Mouse (Mus musculus) neural tube, embryonic 14.5 days (tissue): ENCODE data around the gene Sap30bp. TPM values are rescaled to one million over a fixed set of nuclear protein-coding genes. Genes with fewer than 3 reads are reported as not detected.

ENCODE experiments used
- ATAC-seq: fragments of 200-750 bp; cut with Nextera tagmentation; 2 replicates; pipeline ENCODE4 v1.8.0; 2017; ENCODE audit warnings: low read depth, mild to moderate bottlenecking, moderate TSS enrichment, moderate library complexity
- H3K27ac ChIP-seq: fragments of 300-500 bp; sonication (generic); 2 replicates; pipeline ENCODE4 v1.5.1; 2014; ENCODE audit warnings: low read depth, mild to moderate bottlenecking, control low read depth, low read length, moderate library complexity, mixed read lengths
- H3K27me3 ChIP-seq: fragments of 300-500 bp; sonication (generic); 2 replicates; pipeline ENCODE4 v1.6.1; 2014; ENCODE audit warnings: low read length; ENCODE audit not compliant: control insufficient read depth, insufficient read depth
- H3K36me3 ChIP-seq: fragments of 300-500 bp; sonication (generic); 2 replicates; pipeline ENCODE4 v1.6.1; 2014; ENCODE audit warnings: low read length, mixed read lengths; ENCODE audit not compliant: control insufficient read depth, insufficient read depth
- H3K4me1 ChIP-seq: fragments of 300-500 bp; sonication (generic); 2 replicates; pipeline ENCODE4 v1.6.1; 2014; ENCODE audit warnings: low read length; ENCODE audit not compliant: control insufficient read depth, insufficient read depth
- H3K4me2 ChIP-seq: fragments of 300-500 bp; sonication (generic); 2 replicates; pipeline ENCODE4 v1.6.1; 2014; ENCODE audit warnings: mild to moderate bottlenecking, low read depth, low read length, control low read depth
- H3K4me3 ChIP-seq: fragments of 300-500 bp; sonication (generic); 2 replicates; pipeline ENCODE4 v1.5.1; 2014; ENCODE audit warnings: low read depth, low read length, control low read depth, mixed read lengths
- H3K9ac ChIP-seq: fragments of 300-500 bp; sonication (generic); replicated peaks from 2 replicates; pipeline ENCODE4 v1.6.1; 2014; ENCODE audit warnings: low read depth, mild to moderate bottlenecking, control low read depth, low read length, mixed read lengths
- H3K9me3 ChIP-seq: fragments of 300-500 bp; sonication (generic); 2 replicates; pipeline ENCODE4 v1.6.1; 2016; ENCODE audit warnings: low read length; ENCODE audit not compliant: control insufficient read depth
- WGBS: fragments of 180-500 bp; shearing (Covaris S2); extraction: QIAGEN DNeasy Blood & Tissue Kit; methylation state at CpG from one replicate; pipeline ENCODE4 v1.1.7; 2014; 5-methylcytosine and 5-hydroxymethylcytosine counted together
- polyA plus RNA-seq: library from polyadenylated mRNA; unstranded; fragments of >200 nt; fragmentation: Nextera tagmentation; extraction: Ambion mirVana; gene quantifications from 2 replicates; pipeline ENCODE4 v1.2.1, GENCODE M21; 2014

Sap30bp gene
- polyA plus RNA-seq: 40.1 and 45.5 TPM in 2 replicates

DNA sequence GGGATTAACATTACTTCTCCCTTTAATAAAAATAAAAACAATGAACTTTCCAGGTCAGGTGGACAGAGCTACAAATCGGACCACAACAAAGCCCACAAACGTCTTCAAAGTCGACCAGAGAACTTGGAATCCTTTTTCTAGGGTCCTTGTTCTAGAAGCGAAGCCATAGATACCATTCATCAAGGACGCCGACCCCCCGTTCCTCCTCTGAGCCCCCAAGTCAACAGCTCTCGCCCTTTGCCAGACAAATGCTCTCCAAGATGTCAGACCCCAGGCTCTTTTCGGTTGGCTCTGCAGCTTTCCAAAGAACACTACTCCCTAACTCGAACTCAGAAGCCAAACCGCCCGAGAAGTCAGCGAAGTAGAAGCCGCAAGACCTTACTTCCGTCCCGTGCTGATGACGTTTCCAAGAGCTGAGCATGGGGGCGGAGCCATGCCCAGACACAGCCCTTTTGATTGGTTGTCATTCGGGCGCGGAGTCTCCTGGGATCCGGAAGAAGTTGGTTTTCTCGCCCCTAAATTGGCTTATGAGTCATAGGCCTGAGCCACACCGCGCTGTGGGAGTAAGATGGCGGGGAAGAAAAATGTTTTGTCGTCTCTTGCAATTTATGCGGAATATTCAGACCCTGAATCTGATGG, at the start of gene Sap30bp, which contains the start of gene Recql5:
Sap30bp (plus strand) TSS at position 175 of the 639 bp plus-strand sequence.
Recql5 (minus strand) TSS at position 370 of the 639 bp plus-strand sequence.
- Histone ChIP-seq H3K27ac (peak within 1 kb of the TSS; percentile 45; the same call in 1 of the 2 replicates), H3K4me1 (peaks cover 13% of the 10 kb centered on the region), H3K9ac (peak within 1 kb of the TSS; percentile 64), H3K27me3 (no peaks in the 10 kb centered on the region), H3K36me3 (peaks cover 4% of the 10 kb centered on the region), H3K9me3 (no peaks in the 10 kb centered on the region), H3K4me3 (peak within 1 kb of the TSS; percentile 64), H3K4me2 (peak within 1 kb of the TSS; percentile 95)
- peak; percentile 98 for ATAC-seq
- WGBS: under 1% methylated on average over 28 of the region's 28 CpGs

DNA sequence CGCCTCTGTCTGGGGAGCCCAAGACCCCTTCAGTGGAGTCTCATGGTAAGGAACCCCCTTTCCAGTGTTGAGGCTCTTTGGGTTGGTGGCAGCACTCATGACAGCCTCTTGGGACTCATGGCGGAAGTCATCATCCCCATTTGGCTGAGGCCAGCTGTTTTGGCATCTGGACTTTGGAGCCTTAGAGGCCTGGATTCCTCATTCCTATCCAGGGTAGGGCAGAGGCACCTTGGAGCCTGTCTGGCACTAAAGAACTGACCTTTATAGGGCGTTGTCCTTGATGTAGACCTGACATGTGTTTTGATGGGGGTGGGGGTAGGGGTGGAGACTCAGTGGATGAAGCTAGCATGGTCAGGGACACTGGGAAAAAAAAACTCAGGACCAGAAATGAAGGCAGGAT, 48.7 kb upstream of the Sap30bp start:
- Histone ChIP-seq H3K4me3 (no peak overlapping the region), H3K36me3 (no peaks in the 10 kb centered on the region), H3K4me1 (no peaks in the 10 kb centered on the region), H3K27me3 (0 out of 2 replicates have a peak, but pooled peaks cover 4% of the 10 kb centered on the region), H3K9ac (no peak overlapping the region), H3K9me3 (no peaks in the 10 kb centered on the region), H3K27ac (no peak overlapping the region), H3K4me2 (no peak overlapping the region)
- ATAC-seq: no peak
- 97% methylated on average over 3 of the region's 3 CpGs for WGBS

- Histone ChIP-seq H3K4me3 (no peak overlapping the region), H3K4me1 (no peaks in the 10 kb centered on the region), H3K9me3 (no peaks in the 10 kb centered on the region), H3K4me2 (no peak overlapping the region), H3K9ac (no peak overlapping the region), H3K27me3 (0 out of 2 replicates have a peak, but pooled peaks cover 4% of the 10 kb centered on the region), H3K36me3 (no peaks in the 10 kb centered on the region), H3K27ac (no peak overlapping the region)
- WGBS: 71% methylated on average over 11 of the region's 11 CpGs
- ATAC-seq: no peak
Observed at GRCm38 (mm10) chr11:115885281-115885680, 47.8 kb upstream of the Sap30bp start.

GRCm38 (mm10) chr11:115886446-115886845, 46.6 kb upstream of the Sap30bp start:
- Histone ChIP-seq H3K27ac (no peak overlapping the region), H3K4me3 (no peak overlapping the region), H3K9me3 (no peaks in the 10 kb centered on the region), H3K4me1 (no peaks in the 10 kb centered on the region), H3K9ac (no peak overlapping the region), H3K27me3 (0 out of 2 replicates have a peak, but pooled peaks cover 4% of the 10 kb centered on the region), H3K4me2 (no peak overlapping the region), H3K36me3 (no peaks in the 10 kb centered on the region)
- 89% methylated on average over 11 of the region's 11 CpGs for WGBS
- no peak for ATAC-seq

GRCm38 (mm10) chr11:115888020-115888419, 45.1 kb upstream of the Sap30bp start:
- no peaks in the 10 kb centered on the region for H3K36me3 ChIP-seq
- H3K9ac ChIP-seq: no peak overlapping the region
- H3K4me3 ChIP-seq: no peak overlapping the region
- H3K27me3 ChIP-seq: no peaks in the 10 kb centered on the region
- no peak for ATAC-seq
- no peak overlapping the region for H3K4me2 ChIP-seq
- no peaks in the 10 kb centered on the region for H3K9me3 ChIP-seq
- H3K27ac ChIP-seq: no peak overlapping the region
- H3K4me1 ChIP-seq: no peaks in the 10 kb centered on the region
- WGBS: 74% methylated on average over 5 of the region's 5 CpGs

DNA sequence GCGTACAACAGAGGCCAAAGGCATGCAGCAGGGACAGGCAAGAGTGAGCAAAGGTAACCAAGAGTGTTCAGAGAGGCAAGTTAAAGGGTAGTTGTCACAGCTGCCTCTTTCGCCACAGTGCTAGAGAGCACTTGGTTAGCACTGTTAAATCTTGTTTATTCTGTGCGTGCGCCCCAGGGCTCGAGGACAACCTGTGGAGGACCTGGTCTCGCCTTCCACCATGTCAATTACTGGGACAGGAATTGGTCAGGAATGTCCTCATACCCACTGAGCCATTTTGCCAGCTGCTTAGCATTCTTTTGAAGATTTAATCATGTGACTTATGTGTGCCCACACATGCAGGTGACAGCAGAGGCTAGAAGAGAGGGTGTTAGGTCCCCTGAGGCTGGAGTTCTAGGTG, 43.9 kb upstream of the Sap30bp start:
- Histone ChIP-seq H3K4me2 (no peak overlapping the region), H3K36me3 (peaks cover 4% of the 10 kb centered on the region; the same call in 1 of the 2 replicates), H3K4me1 (no peaks in the 10 kb centered on the region), H3K27ac (no peak overlapping the region), H3K9ac (no peak overlapping the region), H3K27me3 (no peaks in the 10 kb centered on the region), H3K9me3 (no peaks in the 10 kb centered on the region), H3K4me3 (no peak overlapping the region)
- 84% methylated on average over 6 of the region's 6 CpGs for WGBS
- no peak for ATAC-seq

GRCm38 (mm10) chr11:115892213-115892612, 40.9 kb upstream of the Sap30bp start:
- no peaks in the 10 kb centered on the region for H3K9me3 ChIP-seq
- no peak overlapping the region for H3K27ac ChIP-seq
- no peak for ATAC-seq
- peaks cover 7% of the 10 kb centered on the region; the same call in 1 of the 2 replicates for H3K36me3 ChIP-seq
- H3K4me3 ChIP-seq: no peak overlapping the region
- H3K4me1 ChIP-seq: no peaks in the 10 kb centered on the region
- 67% methylated on average over 6 of the region's 6 CpGs for WGBS
- H3K4me2 ChIP-seq: no peak overlapping the region
- H3K27me3 ChIP-seq: no peaks in the 10 kb centered on the region
- no peak overlapping the region for H3K9ac ChIP-seq

DNA sequence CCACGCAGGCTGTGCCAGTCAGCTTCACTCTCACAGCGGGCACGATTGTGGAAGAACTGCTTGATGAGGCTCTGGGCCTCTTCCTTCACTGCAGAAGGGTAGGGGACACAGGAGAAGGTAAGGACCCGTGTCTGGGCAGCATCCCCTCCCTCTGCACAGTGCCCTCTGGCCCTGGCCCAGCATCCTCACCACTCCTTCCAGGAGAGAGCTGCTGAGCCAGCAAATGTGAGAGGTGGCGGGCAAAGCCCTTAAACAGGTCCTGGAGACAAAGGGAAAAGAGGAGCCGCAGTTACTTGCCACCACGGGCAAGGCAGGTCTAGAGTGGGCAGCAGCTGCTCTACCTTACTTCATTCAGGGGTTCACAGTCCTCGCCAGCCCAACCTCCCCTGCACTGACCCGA, 40.0 kb upstream of the Sap30bp start:
- H3K9me3 ChIP-seq: no peaks in the 10 kb centered on the region
- no peak overlapping the region for H3K4me2 ChIP-seq
- no peak overlapping the region for H3K27ac ChIP-seq
- peaks cover 7% of the 10 kb centered on the region; the same call in 1 of the 2 replicates for H3K36me3 ChIP-seq
- H3K9ac ChIP-seq: no peak overlapping the region
- no peak for ATAC-seq
- whole genome bisulfite sequencing: 94% methylated on average over 9 of the region's 9 CpGs
- no peak overlapping the region for H3K4me3 ChIP-seq
- H3K27me3 ChIP-seq: no peaks in the 10 kb centered on the region
- H3K4me1 ChIP-seq: no peaks in the 10 kb centered on the region

GRCm38 (mm10) chr11:115894755-115895520, 38.1 kb upstream of the Sap30bp start:
- H3K9me3 ChIP-seq: no peaks in the 10 kb centered on the region
- H3K9ac ChIP-seq: no peak overlapping the region
- H3K4me2 ChIP-seq: no peak overlapping the region
- no peaks in the 10 kb centered on the region for H3K4me1 ChIP-seq
- peaks cover 7% of the 10 kb centered on the region; the same call in 1 of the 2 replicates for H3K36me3 ChIP-seq
- WGBS: 70% methylated on average over 14 of the region's 14 CpGs
- no peaks in the 10 kb centered on the region for H3K27me3 ChIP-seq
- no peak for ATAC-seq
- H3K4me3 ChIP-seq: no peak overlapping the region
- no peak overlapping the region for H3K27ac ChIP-seq
